Mouse (Mus musculus) heart, adult 2 months (tissue): ENCODE measurements around the gene Spout1. TPM values are rescaled to one million over a fixed set of nuclear protein-coding genes. Genes with fewer than 3 reads are reported as not detected.
A peak's percentile ranks its signal among the peaks of the same experiment; 100 is the strongest.

Experiments used
- DNase-seq, 2 experiments: peaks; one replicate each; pipeline ENCODE4 v3.0.0; 2021
- H3K27ac ChIP-seq: fragments of 200-600 bp; 2 replicates; pipeline ENCODE4 v1.8.1; 2022
- H3K27me3 ChIP-seq: fragments of 200-500 bp; 2 replicates; pipeline ENCODE4 v1.6.1; 2012; ENCODE audit warnings: mild to moderate bottlenecking, low read length, inconsistent platforms, mixed read lengths; ENCODE audit not compliant: control insufficient read depth, insufficient read depth
- H3K36me3 ChIP-seq: fragments of 200-500 bp; 2 replicates; pipeline ENCODE4 v1.6.1; 2012; ENCODE audit warnings: low read length, inconsistent platforms; ENCODE audit not compliant: control insufficient read depth, insufficient read depth
- H3K4me1 ChIP-seq: fragments of 200-500 bp; 2 replicates; pipeline ENCODE4 v1.6.1; 2011; ENCODE audit warnings: low read length; ENCODE audit not compliant: control insufficient read depth, insufficient read depth
- H3K4me3 ChIP-seq: fragments of 200-600 bp; 2 replicates; pipeline ENCODE4 v1.8.1; 2022
- H3K79me2 ChIP-seq: fragments of 200-500 bp; replicated peaks from 2 replicates; pipeline ENCODE4 v1.6.1; 2012; ENCODE audit warnings: mild to moderate bottlenecking, inconsistent platforms, low read length, moderate library complexity, mixed read lengths; ENCODE audit not compliant: control insufficient read depth, insufficient read depth
- H3K9ac ChIP-seq: fragments of 200-500 bp; 2 replicates; pipeline ENCODE4 v1.6.1; 2012; ENCODE audit warnings: low read depth, mild to moderate bottlenecking, control low read depth, inconsistent platforms, low read length, mixed read lengths
- CTCF ChIP-seq: fragments of 200-600 bp; IDR thresholded peaks from 2 replicates; pipeline ENCODE4 v1.8.1; 2022; ENCODE audit warnings: antibody characterized with exemption, mild to moderate bottlenecking, moderate library complexity
- EP300 ChIP-seq: fragments of 200-500 bp; IDR thresholded peaks from 2 replicates; pipeline ENCODE4 v1.6.1; 2011; ENCODE audit warnings: low read depth, low read length, control low read depth; ENCODE audit not compliant: insufficient read depth
- POLR2A ChIP-seq: fragments of 200-500 bp; IDR thresholded peaks from 2 replicates; pipeline ENCODE4 v1.6.1; 2011; ENCODE audit warnings: mild to moderate bottlenecking, low read depth, low read length, control low read depth; ENCODE audit not compliant: insufficient read depth
- WGBS: fragments of 180-500 bp; shearing (Covaris S2); methylation state at CpG from one replicate; pipeline ENCODE4 v1.1.7; 2018; 5-methylcytosine and 5-hydroxymethylcytosine counted together
- intact Hi-C: fragments of 180-260 bp; cut with DNase I; formaldehyde crosslinking; loops from one replicate; pipeline ENCODE4 v1.15.1; 2025
- polyA plus RNA-seq: library from polyadenylated mRNA; depleted of rRNA; stranded (reverse); fragments of >200 nt; gene quantifications from 2 replicates; pipeline ENCODE4 v1.2.3, GENCODE M21; 2012; rRNA removed
- total RNA-seq, 2 experiments: library from RNA; stranded (reverse); gene quantifications; 2 replicates each; pipeline ENCODE4 v1.2.3; 2021

The Spout1 gene
- total and polyA plus RNA-seq, 3 experiments: 5.1 to 10.3 (median 5.4) TPM

- TF ChIP-seq EP300 (no peak), CTCF (no peak), POLR2A (no peak)
- Histone ChIP-seq H3K9ac (peak overlapping the region; percentile 90), H3K27me3 (no peaks in the 10 kb centered on the region), H3K4me1 (peaks cover 4% of the 10 kb centered on the region), H3K4me3 (peak overlapping the region; percentile 80), H3K36me3 (no peaks in the 10 kb centered on the region), H3K79me2 (no peaks in the 10 kb centered on the region), H3K27ac (peak overlapping the region; percentile 95)
- DNase-seq: no peak
- intact Hi-C loops: no loop called here
- under 1% methylated on average over 44 of the region's 44 CpGs for WGBS
Measured at GRCm38 (mm10) chr2:30123729-30124471, 54.4 kb downstream of the Spout1 start.

Other genes with a start within 250 kb of the Spout1 start
- gene Gle1, start 243.0 kb downstream of the Spout1 start, total RNA-seq: 10 to 100 TPM; 23.8 to 25.6 TPM
- 14.9 and 25.5 TPM in 2 replicates for gene Gle1, start 243.0 kb downstream of the Spout1 start, polyA plus RNA-seq
- gene Sptan1, start 212.9 kb downstream of the Spout1 start, total RNA-seq: 100 to 1,000 TPM; 159 to 167 TPM
- gene Sptan1, start 212.9 kb downstream of the Spout1 start, polyA plus RNA-seq: 130 and 163 TPM in 2 replicates
- gene Wdr34, start 129.6 kb downstream of the Spout1 start, total RNA-seq: 1 to 10 TPM; 6.4 TPM
- 10.3 and 11.6 TPM in 2 replicates for gene Wdr34, start 129.6 kb downstream of the Spout1 start, polyA plus RNA-seq
- 10 to 100 TPM; 88.7 to 96.7 TPM for gene Set, start 121.1 kb downstream of the Spout1 start, total RNA-seq
- 21.9 and 36.4 TPM in 2 replicates for gene Set, start 121.1 kb downstream of the Spout1 start, polyA plus RNA-seq
- 10 to 100 TPM in 1 of 2 experiments, 1 to 10 TPM in 1; 8.8 to 10.4 TPM for gene Pkn3, start 100.8 kb downstream of the Spout1 start, total RNA-seq
- gene Pkn3, start 100.8 kb downstream of the Spout1 start, polyA plus RNA-seq: 13.6 and 15.0 TPM in 2 replicates
- 1 to 10 TPM; 2.8 to 3.6 TPM for gene Zdhhc12, start 84.8 kb downstream of the Spout1 start, total RNA-seq
- 10.3 and 15.8 TPM in 2 replicates for gene Zdhhc12, start 84.8 kb downstream of the Spout1 start, polyA plus RNA-seq
- gene Zer1, start 53.9 kb downstream of the Spout1 start, total RNA-seq: 10 to 100 TPM; 21.9 to 26.6 TPM
- gene Zer1, start 53.9 kb downstream of the Spout1 start, polyA plus RNA-seq: 45.1 TPM in 2 replicates
- 10 to 100 TPM; 17.2 to 17.4 TPM for gene Tbc1d13, start 44.7 kb downstream of the Spout1 start, total RNA-seq
- 25.4 and 33.7 TPM in 2 replicates for gene Tbc1d13, start 44.7 kb downstream of the Spout1 start, polyA plus RNA-seq
- gene Endog, start 7.0 kb downstream of the Spout1 start, total RNA-seq: 10 to 100 TPM; 90.6 to 93.3 TPM
- gene Endog, start 7.0 kb downstream of the Spout1 start, polyA plus RNA-seq: 87.4 and 119 TPM in 2 replicates
- 10 to 100 TPM; 32.1 to 35.7 TPM for gene Kyat1, start 27.4 kb upstream of the Spout1 start, total RNA-seq
- gene Kyat1, start 27.4 kb upstream of the Spout1 start, polyA plus RNA-seq: 57.5 and 68.6 TPM in 2 replicates
- 10 to 100 TPM; 68.2 to 83.3 TPM for gene Lrrc8a, start 59.3 kb upstream of the Spout1 start, total RNA-seq
- 46.4 and 49.1 TPM in 2 replicates for gene Lrrc8a, start 59.3 kb upstream of the Spout1 start, polyA plus RNA-seq
- 1 to 10 TPM; 4.6 to 6.0 TPM for gene Gm28035, start 62.1 kb upstream of the Spout1 start, total RNA-seq
- 7.6 and 14.7 TPM in 2 replicates for gene Gm28035, start 62.1 kb upstream of the Spout1 start, polyA plus RNA-seq
- 100 to 1,000 TPM; 112 to 148 TPM for gene Phyhd1, start 87.7 kb upstream of the Spout1 start, total RNA-seq
- 108 and 180 TPM in 2 replicates for gene Phyhd1, start 87.7 kb upstream of the Spout1 start, polyA plus RNA-seq
- gene Gm28038, start 102.6 kb upstream of the Spout1 start, total RNA-seq: 1 to 10 TPM; 2.6 to 6.3 TPM
- gene Gm28038, start 102.6 kb upstream of the Spout1 start, polyA plus RNA-seq: not detected in 2 replicates
- 10 to 100 TPM; 21.6 to 25.3 TPM for gene Dolk, start 107.9 kb upstream of the Spout1 start, total RNA-seq
- gene Dolk, start 107.9 kb upstream of the Spout1 start, polyA plus RNA-seq: 23.9 and 35.1 TPM in 2 replicates
- gene Nup188, start 107.9 kb upstream of the Spout1 start, total RNA-seq: 10 to 100 TPM; 15.3 to 16.9 TPM
- 15.3 and 18.4 TPM in 2 replicates for gene Nup188, start 107.9 kb upstream of the Spout1 start, polyA plus RNA-seq
- gene Sh3glb2, start 180.9 kb upstream of the Spout1 start, total RNA-seq: 10 to 100 TPM; 37.7 to 40.6 TPM
- 125 and 143 TPM in 2 replicates for gene Sh3glb2, start 180.9 kb upstream of the Spout1 start, polyA plus RNA-seq
- 10 to 100 TPM; 74.2 to 90.3 TPM for gene Miga2, start 185.8 kb upstream of the Spout1 start, total RNA-seq
- 64.3 and 98.7 TPM in 2 replicates for gene Miga2, start 185.8 kb upstream of the Spout1 start, polyA plus RNA-seq
- 1 to 10 TPM; 5.9 to 9.0 TPM for gene Dolpp1, start 213.8 kb upstream of the Spout1 start, total RNA-seq
- 23.5 and 25.1 TPM in 2 replicates for gene Dolpp1, start 213.8 kb upstream of the Spout1 start, polyA plus RNA-seq
- gene Crat, start 237.4 kb upstream of the Spout1 start, total RNA-seq: 100 to 1,000 TPM; 452 to 542 TPM
- gene Crat, start 237.4 kb upstream of the Spout1 start, polyA plus RNA-seq: 695 and 713 TPM in 2 replicates
- gene Ptpa, start 237.6 kb upstream of the Spout1 start, total RNA-seq: 10 to 100 TPM; 82.7 to 91.2 TPM
- gene Ptpa, start 237.6 kb upstream of the Spout1 start, polyA plus RNA-seq: 88.7 and 107 TPM in 2 replicates